Mouse (Mus musculus) megakaryocyte-erythroid progenitor cell, adult 5-6 weeks (primary cell): ENCODE measurements at regions not wholly inside any gene's neighbourhood (a gene's known extent, or its start where the extent isn't known, plus 50 kb on each side); places are given as distances from the start of the nearest gene placed in this dataset.

Experiments
- ATAC-seq: replicated peaks from 2 replicates; pipeline ENCODE4 v1.8.0; 2016; ENCODE audit warnings: mild to moderate bottlenecking, inconsistent platforms; ENCODE audit not compliant: severe bottlenecking, poor library complexity, low FRiP score, low TSS enrichment

- no peak for ATAC-seq
These were observed 1271.2 kb downstream of the Synb start for GRCm38 (mm10) chr14:68022925-68023324.

GRCm38 (mm10) chr14:68021240-68021639 is 1272.9 kb downstream of the Synb start:
- no peak for ATAC-seq

DNA sequence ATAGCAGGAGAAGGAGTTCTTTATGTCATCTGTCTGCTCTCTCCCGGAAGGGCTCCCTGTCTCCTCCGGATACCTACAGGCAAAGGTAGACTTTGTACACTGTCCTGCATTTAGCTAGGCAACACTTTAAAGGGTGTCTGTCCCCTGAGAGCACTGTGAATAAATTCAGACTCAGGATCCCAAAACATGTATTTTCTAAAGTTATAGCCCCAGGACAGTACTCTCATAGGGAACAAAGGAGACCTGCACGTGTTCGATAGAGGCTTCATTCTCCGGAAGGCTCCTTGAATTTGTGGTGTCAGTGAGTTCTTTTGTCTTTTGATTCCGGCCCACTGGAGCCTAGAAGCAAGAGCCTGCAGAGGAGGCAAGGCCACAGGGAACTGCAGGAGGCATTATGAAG is 1273.3 kb downstream of the Synb start:
- ATAC-seq = no peak

- no peak for ATAC-seq
These were observed 1275.4 kb downstream of the Synb start for GRCm38 (mm10) chr14:68018686-68019085.

- no peak for ATAC-seq
These were observed 1297.2 kb downstream of the Synb start for GRCm38 (mm10) chr14:67996790-67997417.

GRCm38 (mm10) chr14:67993611-67994051 is 1300.5 kb downstream of the Synb start:
- ATAC-seq = no peak

- peak; percentile 71; the same call in 1 of the 2 replicates for ATAC-seq
These were observed 1301.0 kb downstream of the Synb start for GRCm38 (mm10) chr14:67993142-67993541.

GRCm38 (mm10) chr14:67992088-67992487 is 1302.0 kb downstream of the Synb start:
- ATAC-seq = no peak

DNA sequence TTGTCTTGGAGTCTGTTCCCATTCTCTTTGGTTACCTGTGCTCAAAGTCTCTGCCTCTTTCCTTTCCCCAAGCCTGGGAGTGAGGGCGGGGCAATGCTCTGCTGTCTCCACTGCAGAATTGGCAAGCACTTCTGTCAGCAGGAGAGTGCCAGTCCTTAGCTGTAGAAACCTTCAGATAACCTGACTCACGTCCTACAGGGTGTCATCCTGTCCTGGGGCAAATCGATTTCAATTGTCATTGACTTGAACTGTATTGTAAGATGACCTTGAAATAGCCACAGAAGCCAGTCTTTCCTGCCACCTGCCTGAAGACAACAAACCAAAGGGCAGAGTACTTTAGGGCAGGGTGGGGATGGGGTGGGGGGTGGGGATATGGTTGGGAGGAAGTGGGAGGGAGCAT is 1303.8 kb downstream of the Synb start:
- ATAC-seq = no peak
